Mouse (Mus musculus) myocyte (in vitro differentiated cells): ENCODE data around the gene Gm3435.
"Not testable (repeated sequence)": the region's sequence is repeated elsewhere in the genome, so short reads cannot be mapped to it uniquely, and the experiment has no call there.

ENCODE experiments used
- CEBPB ChIP-seq: IDR thresholded peaks from 2 replicates; pipeline ENCODE4 v1.6.1; 2011; ENCODE audit warnings: mild to moderate bottlenecking, moderate library complexity; ENCODE audit not compliant: poor library complexity, insufficient read depth, severe bottlenecking
- MAX ChIP-seq: IDR thresholded peaks from one replicate; pipeline ENCODE4 v1.6.1; 2011; ENCODE audit warnings: low read depth, mild to moderate bottlenecking, control low read depth
- MYOD1 ChIP-seq, 3 experiments: IDR thresholded peaks; one replicate each; pipeline ENCODE4 v1.6.1; 2011; ENCODE audit warnings: control low read depth in 2 of 3, low read depth in 2 of 3, mild to moderate bottlenecking in 2 of 3, moderate library complexity in 1 of 3; ENCODE audit not compliant: insufficient read length in 2 of 3, control insufficient read depth in 1 of 3
- MYOG ChIP-seq, 3 experiments: IDR thresholded peaks; one replicate each; pipeline ENCODE4 v1.6.1; 2011; ENCODE audit warnings: control low read depth in 2 of 3, low read depth in 2 of 3, mild to moderate bottlenecking in 2 of 3; ENCODE audit not compliant: insufficient read length in 2 of 3, control insufficient read depth in 1 of 3, insufficient read depth in 1 of 3
- POLR2A ChIP-seq: IDR thresholded peaks from one replicate; pipeline ENCODE4 v1.6.1; 2011; ENCODE audit warnings: low read depth, mild to moderate bottlenecking, control low read depth, moderate library complexity; ENCODE audit not compliant: insufficient read length
- POLR2AphosphoS2 ChIP-seq: IDR thresholded peaks from one replicate; pipeline ENCODE4 v1.6.1; 2011; ENCODE audit warnings: low read depth, control low read depth; ENCODE audit not compliant: insufficient read length
- REST ChIP-seq: IDR thresholded peaks from one replicate; pipeline ENCODE4 v1.6.1; 2011; ENCODE audit warnings: mild to moderate bottlenecking, control low read depth, moderate library complexity; ENCODE audit not compliant: insufficient read depth, insufficient read length
- TCF12 ChIP-seq: IDR thresholded peaks from one replicate; pipeline ENCODE4 v1.6.1; 2011; ENCODE audit warnings: mild to moderate bottlenecking, control low read depth; ENCODE audit not compliant: poor library complexity, insufficient read depth, severe bottlenecking
- TCF3 ChIP-seq: IDR thresholded peaks from one replicate; pipeline ENCODE4 v1.6.1; 2011; ENCODE audit warnings: low read depth, control low read depth; ENCODE audit not compliant: insufficient read length
- USF1 ChIP-seq: IDR thresholded peaks from one replicate; pipeline ENCODE4 v1.6.1; 2011; ENCODE audit warnings: low read depth, mild to moderate bottlenecking, control low read depth, moderate library complexity

- not testable (repeated sequence) for TF ChIP-seq POLR2AphosphoS2; POLR2A; TCF3; USF1; TCF12; MYOG (IDR thresholded peaks at IDR 0.05; ENCODE audit: control insufficient read depth in 1 of 3, insufficient read depth in 1 of 3, insufficient read length in 2 of 3, low read depth in 2 of 3); REST; MAX; MYOD1 (IDR thresholded peaks at IDR 0.05; ENCODE audit: control insufficient read depth in 1 of 3, insufficient read length in 2 of 3, low read depth in 2 of 3); CEBPB
Observed at GRCm38 (mm10) chr17:14994140-14994539, 15.8 kb upstream of the Gm3435 start.
